Comparison of ENCODE assay signal across 15 mouse cellular contexts in genomic region chr3:131312340-131312739, GRCm38 (mm10).
"Had no signal": no experiment of that assay in that cellular context is flagged by ENCODE, and none has a peak within 500 bp of the region (broad histone marks: within the 10 kb centered on the region; RNA-seq: fewer than 3 reads in every experiment).

No protein-coding gene starts in this region.

- H3K9ac ChIP-seq: limb, embryonic 12.5 days; liver, embryonic 14.5 days; lung, embryonic 15.5 days; midbrain, embryonic 12.5 days; neural tube, embryonic 15.5 days had no signal

- H3K27me3 ChIP-seq: lung, embryonic 15.5 days; midbrain, embryonic 12.5 days; neural tube, embryonic 15.5 days had no signal

- H3K4me2 ChIP-seq: limb, embryonic 12.5 days; lung, embryonic 15.5 days; midbrain, embryonic 12.5 days; neural tube, embryonic 15.5 days had no signal

- H3K9me3 ChIP-seq: lung, embryonic 15.5 days had no signal

- H3K4me1 ChIP-seq: lung, embryonic 15.5 days; megakaryocyte, embryonic 14.5 days had no signal

- DNase-seq: kidney, adult 8-10 months; kidney, postnatal 25 days; lung, postnatal 14 days; right cerebral cortex, adult 18-20 months; right cerebral cortex, postnatal 25 days; thymus, adult 18-20 months; thymus, postnatal 14 days had no signal

- H3K27ac ChIP-seq: left cerebral cortex, adult 2 months; limb, embryonic 12.5 days; liver, embryonic 14.5 days; lung, embryonic 15.5 days; macrophage; midbrain, embryonic 12.5 days; neural tube, embryonic 15.5 days had no signal

- H3K4me3 ChIP-seq: left cerebral cortex, adult 2 months; limb, embryonic 12.5 days; lung, embryonic 15.5 days; megakaryocyte, embryonic 14.5 days; midbrain, embryonic 12.5 days; neural tube, embryonic 15.5 days had no signal

- H3K36me3 ChIP-seq: limb, embryonic 12.5 days; lung, embryonic 15.5 days; midbrain, embryonic 12.5 days; neural tube, embryonic 15.5 days had no signal
